Mouse (Mus musculus) CH12.LX (cell line): ENCODE data around the gene Bpifb5.

Experiments
- TCF12 ChIP-seq: IDR thresholded peaks from 2 replicates; pipeline ENCODE4 v1.6.1; 2014; ENCODE audit warnings: low read depth, mild to moderate bottlenecking, inconsistent platforms, low read length, improper control_type of control experiment
- ZC3H11A ChIP-seq: IDR thresholded peaks from 2 replicates; pipeline ENCODE4 v1.6.1; 2012; ENCODE audit warnings: low read depth, mild to moderate bottlenecking, inconsistent platforms, low read length, improper control_type of control experiment

DNA sequence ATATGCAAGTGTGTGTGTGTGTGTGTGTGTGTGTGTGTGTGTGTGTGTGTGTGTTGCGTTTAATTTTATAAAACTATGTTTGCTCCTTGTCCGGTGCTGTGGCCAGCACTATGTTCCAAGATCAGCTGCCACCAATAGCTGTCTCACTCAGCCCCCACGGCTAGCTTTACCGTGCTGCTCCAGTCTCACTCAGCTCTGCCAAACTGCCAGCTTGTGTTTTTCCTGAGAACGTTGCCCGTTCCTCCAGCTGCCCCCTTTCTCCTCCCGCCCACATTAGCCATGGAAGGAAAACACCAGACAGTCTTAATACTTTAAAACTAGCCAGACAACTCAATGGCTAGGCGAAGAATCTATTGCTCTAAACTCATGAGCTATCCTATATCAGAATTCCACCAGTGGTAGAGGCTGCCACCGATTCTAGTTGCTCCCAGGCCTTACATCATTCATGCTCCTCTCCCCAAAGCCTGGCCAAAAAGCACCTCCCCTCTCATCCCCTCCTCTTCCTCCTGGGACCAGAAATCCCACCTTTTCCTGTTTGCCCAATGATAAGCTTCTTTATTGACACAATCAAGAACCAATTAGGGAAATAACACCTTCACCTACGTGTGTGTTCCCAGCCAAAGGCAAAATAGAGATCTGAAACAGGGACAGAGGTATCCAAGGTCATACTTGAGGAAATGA lies 20.0 kb downstream of the Bpifb5 start:
- TF ChIP-seq ZC3H11A (no peak), TCF12 (no peak)
